Mouse (Mus musculus) stomach, embryonic 16.5 days (tissue): Measurements from ENCODE around the gene Nipa1. TPM values are rescaled to one million over a fixed set of nuclear protein-coding genes. Genes with fewer than 3 reads are reported as not detected.
A peak's percentile ranks its signal among the peaks of the same experiment; 100 is the strongest.

Source experiments
- ATAC-seq: fragments of 200-750 bp; cut with Nextera tagmentation; 2 replicates; pipeline ENCODE4 v1.8.0; 2017; ENCODE audit warnings: moderate number of reproducible peaks, moderate TSS enrichment; ENCODE audit not compliant: insufficient read depth, low FRiP score
- H3K27ac ChIP-seq: fragments of 300-500 bp; sonication (generic); 2 replicates; pipeline ENCODE4 v1.5.1; 2014; ENCODE audit warnings: low read length
- H3K27me3 ChIP-seq: fragments of 300-500 bp; sonication (generic); 2 replicates; pipeline ENCODE4 v1.6.1; 2014; ENCODE audit warnings: low read length, control low read depth, mixed read lengths; ENCODE audit not compliant: control insufficient read depth, insufficient read depth
- H3K36me3 ChIP-seq: fragments of 300-500 bp; sonication (generic); 2 replicates; pipeline ENCODE4 v1.6.1; 2014; ENCODE audit warnings: low read length; ENCODE audit not compliant: control insufficient read depth, insufficient read depth
- H3K4me1 ChIP-seq: fragments of 300-500 bp; sonication (generic); 2 replicates; pipeline ENCODE4 v1.6.1; 2014; ENCODE audit warnings: low read length, control low read depth, mixed read lengths; ENCODE audit not compliant: control insufficient read depth, insufficient read depth
- H3K4me2 ChIP-seq: fragments of 300-500 bp; sonication (generic); 2 replicates; pipeline ENCODE4 v1.6.1; 2014; ENCODE audit warnings: low read depth, low read length, mixed read lengths
- H3K4me3 ChIP-seq: fragments of 300-500 bp; sonication (generic); replicated peaks from 2 replicates; pipeline ENCODE4 v1.5.1; 2014; ENCODE audit warnings: mild to moderate bottlenecking, low read length
- H3K9ac ChIP-seq: fragments of 300-500 bp; sonication (generic); 2 replicates; pipeline ENCODE4 v1.6.1; 2014; ENCODE audit warnings: low read length
- H3K9me3 ChIP-seq: fragments of 300-500 bp; sonication (generic); replicated peaks from 2 replicates; pipeline ENCODE4 v1.6.1; 2016; ENCODE audit warnings: low read length, control low read depth; ENCODE audit not compliant: control insufficient read depth
- WGBS: fragments of 180-500 bp; shearing (Covaris S2); extraction: QIAGEN DNeasy Blood & Tissue Kit; methylation state at CpG from one replicate; pipeline ENCODE4 v1.1.7; 2014; 5-methylcytosine and 5-hydroxymethylcytosine counted together
- polyA plus RNA-seq: library from polyadenylated mRNA; unstranded; fragments of >200 nt; fragmentation: Nextera tagmentation; extraction: Ambion mirVana; gene quantifications from 2 replicates; pipeline ENCODE4 v1.2.1, GENCODE M21; 2015

Gene Nipa1
- polyA plus RNA-seq = 6.0 and 6.4 TPM in 2 replicates

DNA sequence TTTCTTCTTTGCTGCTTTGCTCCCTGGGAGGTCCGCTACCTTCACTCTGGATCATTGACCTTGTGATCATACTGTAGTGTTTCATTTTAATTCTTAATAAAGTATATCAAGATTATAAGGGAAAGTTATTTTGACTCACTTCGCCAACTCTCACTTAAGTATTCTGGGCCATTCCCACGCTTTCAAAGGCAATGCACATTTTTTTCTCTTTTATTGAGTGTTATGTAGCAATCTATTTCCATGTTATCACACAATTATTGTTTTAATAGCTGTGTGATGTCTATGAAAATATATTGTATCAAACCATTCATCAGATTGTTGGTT lies at the start of gene Nipa1:
TSS of gene Nipa1 (minus strand) at position 25 of the 324 bp plus-strand sequence.
- WGBS = 48% methylated on average over 3 of the region's 3 CpGs
- Histone ChIP-seq H3K27me3 (no peaks in the 10 kb centered on the region), H3K9ac (peak within 1 kb of the TSS; percentile 86), H3K36me3 (no peaks in the 10 kb centered on the region), H3K9me3 (no peaks in the 10 kb centered on the region), H3K4me2 (peak within 1 kb of the TSS; percentile 84), H3K4me1 (peaks cover 8% of the 10 kb centered on the region; the same call in 1 of the 2 replicates), H3K27ac (peak within 1 kb of the TSS; percentile 32; the same call in 1 of the 2 replicates), H3K4me3 (peak within 1 kb of the TSS; percentile 71)
- ATAC-seq = no peak

GRCm38 (mm10) chr7:56066634-56067033 lies 46.9 kb upstream of the Nipa1 start:
- WGBS = 100% methylated on average over 1 of the region's 1 CpGs
- H3K27me3 ChIP-seq = no peaks in the 10 kb centered on the region
- H3K27ac ChIP-seq = no peak overlapping the region
- H3K4me1 ChIP-seq = no peaks in the 10 kb centered on the region
- no peak overlapping the region for H3K4me3 ChIP-seq
- H3K4me2 ChIP-seq = no peak overlapping the region
- H3K9me3 ChIP-seq = no peaks in the 10 kb centered on the region
- no peak overlapping the region for H3K9ac ChIP-seq
- H3K36me3 ChIP-seq = peaks cover 3% of the 10 kb centered on the region; the same call in 1 of the 2 replicates
- no peak for ATAC-seq

DNA sequence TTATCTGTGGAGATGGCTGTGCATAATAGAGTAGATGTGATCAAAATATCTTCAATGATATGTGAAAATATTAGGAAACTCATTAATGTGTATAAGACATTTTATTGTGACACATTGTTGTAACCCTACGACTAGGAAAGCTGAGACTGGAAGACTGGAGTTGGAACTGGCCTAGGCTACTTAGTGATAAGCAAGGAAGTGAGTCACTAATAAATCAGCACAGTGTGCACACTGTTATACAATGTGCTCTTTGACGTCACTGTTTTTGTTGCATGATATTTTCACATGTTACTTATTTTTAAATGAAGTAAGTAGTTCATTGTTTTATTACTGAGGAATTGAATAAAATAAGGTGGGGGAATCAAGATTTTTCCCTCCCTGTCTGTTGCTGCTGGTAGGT lies 46.4 kb upstream of the Nipa1 start:
- Histone ChIP-seq H3K4me1 (no peaks in the 10 kb centered on the region), H3K27ac (no peak overlapping the region), H3K36me3 (peaks cover 4% of the 10 kb centered on the region; the same call in 1 of the 2 replicates), H3K4me3 (no peak overlapping the region), H3K27me3 (no peaks in the 10 kb centered on the region), H3K9ac (no peak overlapping the region), H3K4me2 (no peak overlapping the region), H3K9me3 (no peaks in the 10 kb centered on the region)
- no peak for ATAC-seq
- WGBS = 57% methylated on average over 2 of the region's 2 CpGs

DNA sequence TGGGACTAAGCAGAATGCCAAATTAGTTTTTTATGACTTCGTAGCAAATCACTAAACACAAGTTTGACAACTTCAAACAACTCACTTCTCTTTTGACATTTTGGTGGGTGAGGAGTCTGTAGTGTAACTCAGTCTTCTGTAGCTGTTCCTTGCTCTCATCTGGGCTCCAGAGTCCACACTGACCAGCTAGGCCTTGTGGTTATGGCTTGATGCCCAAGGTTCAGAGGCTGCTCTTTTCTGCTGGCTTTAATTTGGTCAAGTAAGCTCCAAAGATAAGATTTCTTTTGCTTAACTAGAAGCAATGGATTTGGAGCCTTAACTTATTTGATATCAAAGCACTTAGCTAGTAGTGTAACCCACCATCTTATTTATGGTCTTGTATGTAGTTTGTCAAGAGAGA lies 45.1 kb upstream of the Nipa1 start:
- Histone ChIP-seq H3K9me3 (no peaks in the 10 kb centered on the region), H3K4me2 (no peak overlapping the region), H3K4me1 (no peaks in the 10 kb centered on the region), H3K4me3 (no peak overlapping the region), H3K27ac (no peak overlapping the region), H3K36me3 (peaks cover 4% of the 10 kb centered on the region; the same call in 1 of the 2 replicates), H3K27me3 (no peaks in the 10 kb centered on the region), H3K9ac (no peak overlapping the region)
- 86% methylated on average over 1 of the region's 1 CpGs for WGBS
- no peak for ATAC-seq

GRCm38 (mm10) chr7:56055338-56055737 lies 35.6 kb upstream of the Nipa1 start:
- H3K36me3 ChIP-seq = no peaks in the 10 kb centered on the region; the same call in 1 of the 2 replicates
- H3K4me3 ChIP-seq = no peak overlapping the region
- H3K4me1 ChIP-seq = peaks cover 6% of the 10 kb centered on the region
- H3K27me3 ChIP-seq = no peaks in the 10 kb centered on the region
- no peak overlapping the region for H3K27ac ChIP-seq
- no peak overlapping the region for H3K4me2 ChIP-seq
- no peaks in the 10 kb centered on the region for H3K9me3 ChIP-seq
- H3K9ac ChIP-seq = no peak overlapping the region
- 84% methylated on average over 3 of the region's 3 CpGs for WGBS
- no peak for ATAC-seq

GRCm38 (mm10) chr7:56052996-56053395 lies 33.2 kb upstream of the Nipa1 start:
- peaks cover 6% of the 10 kb centered on the region for H3K4me1 ChIP-seq
- H3K9ac ChIP-seq = no peak overlapping the region
- no peak overlapping the region for H3K4me3 ChIP-seq
- H3K27me3 ChIP-seq = no peaks in the 10 kb centered on the region
- H3K27ac ChIP-seq = no peak overlapping the region
- H3K36me3 ChIP-seq = no peaks in the 10 kb centered on the region; the same call in 1 of the 2 replicates
- H3K4me2 ChIP-seq = no peak overlapping the region
- no peaks in the 10 kb centered on the region for H3K9me3 ChIP-seq
- no peak for ATAC-seq

GRCm38 (mm10) chr7:56050487-56050911 lies 30.7 kb upstream of the Nipa1 start:
- H3K4me3 ChIP-seq = peak overlapping the region; percentile 82
- peak; percentile 8 for ATAC-seq
- no peaks in the 10 kb centered on the region for H3K36me3 ChIP-seq
- no peaks in the 10 kb centered on the region for H3K27me3 ChIP-seq
- H3K4me1 ChIP-seq = peaks cover 6% of the 10 kb centered on the region
- H3K9me3 ChIP-seq = no peaks in the 10 kb centered on the region
- H3K27ac ChIP-seq = peak overlapping the region; percentile 89
- peak overlapping the region; percentile 82 for H3K9ac ChIP-seq
- WGBS = under 1% methylated on average over 18 of the region's 18 CpGs
- peak overlapping the region; percentile 60 for H3K4me2 ChIP-seq

DNA sequence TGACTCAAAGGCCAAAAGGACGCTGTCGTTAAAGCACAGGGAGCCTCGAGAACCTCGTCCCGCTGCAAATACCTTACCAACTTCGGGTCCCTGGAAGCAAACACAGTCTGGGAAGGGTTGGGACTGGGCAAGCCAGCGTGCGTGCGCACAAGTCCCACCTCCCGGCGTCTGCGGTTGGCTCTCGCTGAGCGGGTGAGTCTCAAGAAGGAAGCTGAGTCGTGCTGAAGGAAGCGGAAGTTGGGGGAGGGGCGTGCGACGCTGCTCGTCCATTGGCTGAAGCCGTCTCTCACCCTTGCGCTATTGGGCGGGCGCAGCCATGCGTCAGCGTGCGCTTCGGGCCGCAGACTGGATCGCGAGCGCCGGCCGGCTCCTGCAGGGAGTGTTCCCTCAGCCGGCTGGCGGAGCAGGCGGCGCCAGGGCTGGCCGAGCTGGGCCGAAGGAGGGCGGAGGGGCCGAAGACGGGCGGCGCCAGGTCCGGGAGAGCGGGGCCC lies 30.1 kb upstream of the Nipa1 start, which contains the start of gene Herc2:
TSS of gene Herc2 (plus strand) at position 366 of the 491 bp plus-strand sequence.
- H3K27me3 ChIP-seq = no peaks in the 10 kb centered on the region
- under 1% methylated on average over 47 of the region's 47 CpGs for WGBS
- no peaks in the 10 kb centered on the region for H3K9me3 ChIP-seq
- peak within 1 kb of the TSS; percentile 61 for H3K4me2 ChIP-seq
- peak within 1 kb of the TSS; percentile 89 for H3K27ac ChIP-seq
- no peaks in the 10 kb centered on the region for H3K36me3 ChIP-seq
- peak; percentile 99 for ATAC-seq
- peak within 1 kb of the TSS; percentile 82 for H3K4me3 ChIP-seq
- H3K9ac ChIP-seq = peak within 1 kb of the TSS; percentile 82
- peaks cover 6% of the 10 kb centered on the region for H3K4me1 ChIP-seq

- Histone ChIP-seq H3K9me3 (no peaks in the 10 kb centered on the region), H3K9ac (no peak overlapping the region), H3K27ac (no peak overlapping the region), H3K27me3 (no peaks in the 10 kb centered on the region), H3K4me1 (peaks cover 6% of the 10 kb centered on the region), H3K4me2 (no peak overlapping the region), H3K36me3 (no peaks in the 10 kb centered on the region), H3K4me3 (no peak overlapping the region)
- ATAC-seq = no peak
- WGBS = 74% methylated on average over 1 of the region's 1 CpGs
Observed at GRCm38 (mm10) chr7:56047178-56047577, 27.4 kb upstream of the Nipa1 start.
